Mouse (Mus musculus): ENCODE results near the gene Thpo. TPM values are rescaled to one million over a fixed set of nuclear protein-coding genes. Genes with fewer than 3 reads are reported as not detected.
A peak's percentile ranks its signal among the peaks of the same experiment; 100 is the strongest.

Thpo gene
- polyA plus RNA-seq, 2 experiments = 0.78 to 3.8 TPM

- Histone ChIP-seq H3K27ac (replicated peaks; ENCODE audit: low read depth, low read length) (no peak overlapping the region), H3K4me1 (ENCODE audit: control insufficient read depth, insufficient read depth, low read length) (peaks cover 4% of the 10 kb centered on the region), H3K4me2 (replicated peaks; ENCODE audit: low read depth, low read length, severe bottlenecking) (no peak overlapping the region), H3K36me3 (ENCODE audit: control insufficient read depth, insufficient read depth, low read length) (peaks cover 23% of the 10 kb centered on the region), H3K9ac (ENCODE audit: low read depth, low read length, severe bottlenecking) (no peak overlapping the region), H3K4me3 (replicated peaks; ENCODE audit: low read length) (no peak overlapping the region), H3K9me3 (ENCODE audit: control insufficient read depth, low read length) (no peaks in the 10 kb centered on the region), H3K27me3 (ENCODE audit: control insufficient read depth, insufficient read depth, low read length) (no peaks in the 10 kb centered on the region)
- WGBS = 57% methylated on average over 7 of the region's 7 CpGs
- no peak for TF ChIP-seq POLR2A (IDR thresholded peaks at IDR 0.05; ENCODE audit: borderline replicate concordance, extremely low read depth, insufficient read depth, insufficient read length)
- DNase-seq (ENCODE audit: low spot score) = no peak
- ATAC-seq (ENCODE audit: low FRiP score, low read depth) = no peak
These were observed 9.0 kb downstream of the Thpo start for GRCm38 (mm10) chr16:20725321-20725720.

- peaks cover 33% of the 10 kb centered on the region for H3K36me3 ChIP-seq (ENCODE audit: control insufficient read depth, insufficient read depth, low read length)
- no peak overlapping the region for H3K9ac ChIP-seq (ENCODE audit: low read depth, low read length, severe bottlenecking)
- no peaks in the 10 kb centered on the region for H3K27me3 ChIP-seq (ENCODE audit: control insufficient read depth, insufficient read depth, low read length)
- 28% methylated on average over 5 of the region's 5 CpGs for WGBS
- H3K4me2 ChIP-seq (replicated peaks; ENCODE audit: low read depth, low read length, severe bottlenecking) = no peak overlapping the region
- no peak for TF ChIP-seq POLR2A (IDR thresholded peaks at IDR 0.05; ENCODE audit: borderline replicate concordance, extremely low read depth, insufficient read depth, insufficient read length)
- H3K4me1 ChIP-seq (ENCODE audit: control insufficient read depth, insufficient read depth, low read length) = peaks cover 4% of the 10 kb centered on the region
- H3K4me3 ChIP-seq (replicated peaks; ENCODE audit: low read length) = no peak overlapping the region
- H3K27ac ChIP-seq (replicated peaks; ENCODE audit: low read depth, low read length) = no peak overlapping the region
- ATAC-seq (ENCODE audit: low FRiP score, low read depth) (peak; percentile 76; the same call in 1 of the 2 replicates), DNase-seq (ENCODE audit: low spot score) (no peak)
- no peaks in the 10 kb centered on the region for H3K9me3 ChIP-seq (ENCODE audit: control insufficient read depth, low read length)
These were observed 10.0 kb downstream of the Thpo start for GRCm38 (mm10) chr16:20724338-20724748.

- no peak overlapping the region for H3K9ac ChIP-seq (ENCODE audit: low read depth, low read length, severe bottlenecking)
- H3K27ac ChIP-seq (replicated peaks; ENCODE audit: low read depth, low read length) = no peak overlapping the region
- 35% methylated on average over 4 of the region's 4 CpGs for WGBS
- no peaks in the 10 kb centered on the region for H3K9me3 ChIP-seq (ENCODE audit: control insufficient read depth, low read length)
- no peak overlapping the region for H3K4me2 ChIP-seq (replicated peaks; ENCODE audit: low read depth, low read length, severe bottlenecking)
- H3K4me1 ChIP-seq (ENCODE audit: control insufficient read depth, insufficient read depth, low read length) = peaks cover 4% of the 10 kb centered on the region
- peaks cover 33% of the 10 kb centered on the region for H3K36me3 ChIP-seq (ENCODE audit: control insufficient read depth, insufficient read depth, low read length)
- no peaks in the 10 kb centered on the region for H3K27me3 ChIP-seq (ENCODE audit: control insufficient read depth, insufficient read depth, low read length)
- ATAC-seq (ENCODE audit: low FRiP score, low read depth) (no peak), DNase-seq (ENCODE audit: low spot score) (no peak)
- TF ChIP-seq POLR2A (IDR thresholded peaks at IDR 0.05; ENCODE audit: borderline replicate concordance, extremely low read depth, insufficient read depth, insufficient read length) = no peak
- no peak overlapping the region for H3K4me3 ChIP-seq (replicated peaks; ENCODE audit: low read length)
These were observed 11.1 kb downstream of the Thpo start for GRCm38 (mm10) chr16:20723247-20723646.

- Histone ChIP-seq H3K27me3 (ENCODE audit: control insufficient read depth, insufficient read depth, low read length) (no peaks in the 10 kb centered on the region), H3K4me3 (replicated peaks; ENCODE audit: low read length) (no peak overlapping the region), H3K4me2 (replicated peaks; ENCODE audit: low read depth, low read length, severe bottlenecking) (no peak overlapping the region), H3K9me3 (ENCODE audit: control insufficient read depth, low read length) (no peaks in the 10 kb centered on the region), H3K4me1 (ENCODE audit: control insufficient read depth, insufficient read depth, low read length) (peaks cover 4% of the 10 kb centered on the region), H3K9ac (ENCODE audit: low read depth, low read length, severe bottlenecking) (no peak overlapping the region), H3K36me3 (ENCODE audit: control insufficient read depth, insufficient read depth, low read length) (peaks cover 33% of the 10 kb centered on the region), H3K27ac (replicated peaks; ENCODE audit: low read depth, low read length) (no peak overlapping the region)
- TF ChIP-seq POLR2A (IDR thresholded peaks at IDR 0.05; ENCODE audit: borderline replicate concordance, extremely low read depth, insufficient read depth, insufficient read length) = no peak
- DNase-seq (ENCODE audit: low spot score) (no peak), ATAC-seq (ENCODE audit: low FRiP score, low read depth) (no peak)
- WGBS = 63% methylated on average over 4 of the region's 4 CpGs
These were observed 11.6 kb downstream of the Thpo start for GRCm38 (mm10) chr16:20722736-20723135.

- Histone ChIP-seq H3K36me3 (ENCODE audit: control insufficient read depth, insufficient read depth, low read length) (peaks cover 33% of the 10 kb centered on the region), H3K27ac (replicated peaks; ENCODE audit: low read depth, low read length) (no peak overlapping the region), H3K9ac (ENCODE audit: low read depth, low read length, severe bottlenecking) (no peak overlapping the region), H3K27me3 (ENCODE audit: control insufficient read depth, insufficient read depth, low read length) (no peaks in the 10 kb centered on the region), H3K9me3 (ENCODE audit: control insufficient read depth, low read length) (no peaks in the 10 kb centered on the region), H3K4me1 (ENCODE audit: control insufficient read depth, insufficient read depth, low read length) (peaks cover 7% of the 10 kb centered on the region), H3K4me3 (replicated peaks; ENCODE audit: low read length) (no peak overlapping the region), H3K4me2 (replicated peaks; ENCODE audit: low read depth, low read length, severe bottlenecking) (no peak overlapping the region)
- 90% methylated on average over 10 of the region's 10 CpGs for WGBS
- ATAC-seq (ENCODE audit: low FRiP score, low read depth) (no peak), DNase-seq (ENCODE audit: low spot score) (no peak)
- TF ChIP-seq POLR2A (IDR thresholded peaks at IDR 0.05; ENCODE audit: borderline replicate concordance, extremely low read depth, insufficient read depth, insufficient read length) = no peak
These were observed 12.5 kb downstream of the Thpo start for GRCm38 (mm10) chr16:20721808-20722207.

Measured in limb, embryonic 14.5 days (tissue).